Mouse (Mus musculus) layer of hippocampus, adult 11-12 months (tissue): ENCODE measurements around the gene Eva1a.

Experiments
- DNase-seq: peaks from one replicate; pipeline ENCODE4 v3.0.0; 2022; ENCODE audit warnings: low spot score

Eva1a gene

GRCm38 (mm10) chr6:82066515-82067081, 25.8 kb downstream of the Eva1a start:
- DNase-seq: no peak

- DNase-seq: no peak
Observed at GRCm38 (mm10) chr6:82070459-82070858, 29.6 kb downstream of the Eva1a start.

- DNase-seq: peak; percentile 35
Observed at GRCm38 (mm10) chr6:82073011-82073410, 32.2 kb downstream of the Eva1a start.

DNA sequence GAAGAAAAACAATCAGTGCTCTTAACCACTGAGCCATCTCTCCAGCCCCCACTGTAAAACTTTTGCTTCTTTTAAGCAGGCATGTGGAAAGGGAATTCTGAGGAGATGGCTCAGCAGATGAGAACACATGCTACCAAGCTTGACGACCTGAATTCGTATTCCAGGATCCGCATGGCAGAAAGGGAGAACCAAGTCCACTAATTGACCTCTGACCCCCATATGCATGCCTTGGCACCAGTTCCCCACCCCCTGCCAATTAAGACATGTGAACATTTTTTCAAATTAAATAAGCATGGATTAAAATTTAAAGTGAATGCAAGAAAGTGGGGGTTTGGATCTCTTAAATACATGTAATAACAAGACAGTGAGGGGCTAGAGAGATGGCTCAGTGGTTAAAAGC, 32.7 kb downstream of the Eva1a start:
- no peak for DNase-seq

- no peak for DNase-seq
Observed at GRCm38 (mm10) chr6:82076364-82076763, 35.5 kb downstream of the Eva1a start.

GRCm38 (mm10) chr6:82078875-82079274, 38.0 kb downstream of the Eva1a start:
- DNase-seq: no peak

DNA sequence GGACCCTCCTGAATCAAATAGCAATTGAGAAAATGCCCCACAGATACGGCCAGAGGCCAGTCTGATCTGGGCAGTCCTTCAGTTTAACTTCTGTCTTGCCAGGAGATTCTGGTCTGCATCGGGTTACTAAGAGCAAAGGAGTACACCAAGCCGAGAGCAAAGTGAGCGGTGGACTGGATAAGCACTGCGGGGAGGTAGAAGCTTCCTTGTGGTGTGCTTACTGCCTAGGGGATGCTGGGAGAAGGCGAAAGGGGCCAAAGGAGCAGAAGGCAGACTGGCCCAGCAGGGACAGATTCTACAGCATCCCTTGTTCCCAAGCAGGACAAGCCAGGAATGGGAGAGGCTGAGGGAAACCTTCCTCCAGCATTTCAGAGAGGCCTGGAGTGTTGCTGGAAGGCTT, 42.8 kb downstream of the Eva1a start:
- DNase-seq: no peak

DNA sequence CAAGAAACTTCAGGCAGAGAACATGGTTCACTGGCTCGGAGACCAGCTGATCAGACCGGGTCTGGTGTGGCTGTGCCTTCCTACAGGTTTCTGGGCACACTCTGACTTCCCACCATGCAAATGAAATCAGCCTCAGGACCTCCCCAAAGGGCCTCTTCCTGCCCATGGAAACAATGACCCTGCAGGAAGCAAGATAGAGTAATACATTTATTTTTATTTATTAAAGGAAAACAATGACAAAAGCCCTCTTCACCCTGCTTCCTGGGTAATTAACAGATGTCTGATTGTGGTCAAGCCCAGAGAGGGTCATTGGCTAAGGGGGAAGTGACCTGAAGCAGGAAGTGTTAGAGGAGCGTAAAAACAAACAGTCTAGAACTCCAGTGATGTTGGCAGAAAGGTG, 43.4 kb downstream of the Eva1a start:
- no peak for DNase-seq

- no peak for DNase-seq
Observed at GRCm38 (mm10) chr6:82085313-82085908, 44.6 kb downstream of the Eva1a start.

GRCm38 (mm10) chr6:82088133-82088532, 47.3 kb downstream of the Eva1a start:
- no peak for DNase-seq

DNA sequence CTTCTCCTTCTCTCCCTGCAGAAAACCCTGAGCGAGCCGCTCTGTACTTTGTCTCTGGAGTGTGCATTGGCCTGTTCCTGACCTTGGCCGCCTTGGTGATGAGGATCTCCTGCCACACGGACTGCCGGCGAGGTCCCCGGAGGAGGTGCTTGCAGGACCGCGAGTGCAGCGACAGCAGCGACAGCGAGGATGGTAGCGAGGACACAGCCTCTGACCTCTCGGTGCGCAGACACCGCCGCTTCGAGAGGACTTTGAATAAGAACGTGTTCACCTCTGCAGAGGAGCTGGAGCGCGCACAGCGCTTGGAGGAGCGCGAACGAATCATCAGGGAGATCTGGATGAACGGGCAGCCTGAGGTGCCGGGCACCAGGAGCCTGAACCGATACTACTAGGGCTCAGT, 50.9 kb downstream of the Eva1a start:
- DNase-seq: no peak

- no peak for DNase-seq
Observed at GRCm38 (mm10) chr6:82097705-82098104, 56.9 kb downstream of the Eva1a start.

- DNase-seq: no peak
Observed at GRCm38 (mm10) chr6:82098456-82098855, 57.6 kb downstream of the Eva1a start.

- DNase-seq: no peak
Observed at GRCm38 (mm10) chr6:82110473-82110872, 69.6 kb downstream of the Eva1a start.

DNA sequence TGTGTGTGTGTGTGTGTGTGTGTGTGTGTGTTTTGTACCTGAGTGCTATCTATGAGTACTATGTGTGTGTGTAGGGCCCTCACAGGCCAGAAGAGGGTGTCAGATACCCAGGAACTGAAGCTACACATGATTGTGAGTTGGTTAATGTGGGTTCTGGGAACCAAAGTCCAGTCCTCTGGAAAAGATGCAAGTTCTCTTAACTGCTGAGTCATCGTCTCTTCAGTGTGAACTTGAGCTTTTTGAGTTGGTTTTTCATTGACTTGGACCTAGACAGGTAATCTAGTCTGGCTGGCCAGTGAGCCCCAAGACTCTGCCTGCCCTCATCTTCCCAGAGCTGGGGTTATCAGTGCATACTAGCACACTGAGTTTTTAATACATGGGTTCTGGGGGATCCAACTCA, 70.3 kb downstream of the Eva1a start:
- no peak for DNase-seq

DNA sequence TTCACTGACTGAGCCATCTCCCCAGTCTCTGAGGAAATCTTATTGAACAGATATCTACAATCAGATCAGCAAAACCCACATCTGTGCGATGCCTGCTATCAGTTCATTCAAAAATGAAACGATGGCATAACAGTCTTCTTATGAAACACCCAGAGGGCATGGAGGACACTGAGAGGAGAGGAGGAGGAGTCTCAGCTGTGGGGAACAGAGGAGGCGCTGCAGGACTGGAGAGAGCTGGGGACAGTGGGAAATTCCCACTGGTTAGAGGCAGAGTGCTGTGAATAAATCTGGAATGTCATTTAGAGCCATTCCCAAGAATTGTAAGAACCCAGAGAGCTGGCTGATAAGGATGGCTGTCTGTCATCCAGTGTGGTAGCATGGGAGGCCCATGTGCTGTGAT, 70.7 kb downstream of the Eva1a start:
- DNase-seq: no peak

- DNase-seq: no peak
Observed at GRCm38 (mm10) chr6:82112127-82113090, 71.6 kb downstream of the Eva1a start.

DNA sequence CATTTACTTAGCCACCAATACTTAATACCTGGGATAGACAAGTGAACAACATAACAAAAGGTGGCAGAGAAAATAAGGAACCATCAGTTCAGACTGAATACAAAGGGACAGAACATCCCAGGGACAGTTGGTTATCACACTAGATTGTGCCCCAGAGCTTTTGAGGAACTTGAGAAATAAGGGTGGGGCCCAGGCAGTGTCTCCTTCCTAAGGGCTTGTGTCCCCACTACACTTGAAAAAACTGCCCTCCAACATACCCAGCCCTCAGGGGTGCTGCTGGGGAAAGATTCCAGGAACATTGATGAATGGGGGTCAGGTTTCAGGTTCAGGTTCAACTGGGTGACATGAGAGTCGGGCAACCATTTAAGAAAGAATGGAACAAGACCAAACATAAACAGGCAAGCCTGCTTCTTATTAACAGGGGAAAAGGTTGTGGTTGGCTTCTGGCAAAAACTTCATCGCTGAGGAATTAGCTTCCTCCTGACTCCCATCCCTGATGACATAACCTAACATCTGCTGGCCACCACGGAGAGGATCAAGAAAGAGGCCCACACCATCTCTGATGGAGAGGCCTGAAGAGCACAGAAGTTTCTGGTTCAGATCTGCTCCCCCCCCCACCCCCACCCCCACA, 74.6 kb downstream of the Eva1a start:
- no peak for DNase-seq

GRCm38 (mm10) chr6:82116176-82116575, 75.3 kb downstream of the Eva1a start:
- no peak for DNase-seq

GRCm38 (mm10) chr6:82117871-82118270, 77.0 kb downstream of the Eva1a start:
- DNase-seq: no peak

- DNase-seq: peak; percentile 68
Observed at GRCm38 (mm10) chr6:82119322-82120162, 78.7 kb downstream of the Eva1a start.

DNA sequence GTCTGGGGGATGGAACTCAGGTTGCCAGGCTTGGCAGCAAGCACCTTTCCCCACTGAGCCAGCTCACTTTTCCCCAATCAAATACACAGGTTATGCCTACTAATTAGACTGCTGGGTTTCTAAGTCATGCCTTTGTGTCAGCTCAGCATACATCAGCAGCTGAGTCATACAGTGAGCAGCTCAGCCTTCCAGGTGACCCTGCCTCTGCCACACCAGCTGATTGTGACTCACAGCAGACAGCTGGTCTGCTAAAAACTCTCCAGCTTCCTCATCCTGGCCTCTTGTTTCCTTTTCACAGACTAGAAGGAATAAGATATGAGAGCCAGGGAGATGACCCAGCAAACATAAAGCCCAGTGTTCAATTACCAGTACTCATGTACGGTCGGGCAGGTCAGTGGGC, 84.3 kb downstream of the Eva1a start:
- DNase-seq: no peak
